Mouse (Mus musculus) lung, embryonic 16.5 days (tissue): ENCODE measurements at regions not wholly inside any gene's neighbourhood (a gene's known extent, or its start where the extent isn't known, plus 50 kb on each side); places are given as distances from the start of the nearest gene placed in this dataset.

Source experiments
- ATAC-seq: fragments of 200-750 bp; cut with Nextera tagmentation; 2 replicates; pipeline ENCODE4 v1.8.0; 2017; ENCODE audit warnings: low read depth, mild to moderate bottlenecking, moderate library complexity
- H3K27ac ChIP-seq: fragments of 300-500 bp; sonication (generic); 2 replicates; pipeline ENCODE4 v1.5.1; 2014; ENCODE audit warnings: mild to moderate bottlenecking, control low read depth, low read length
- H3K27me3 ChIP-seq: fragments of 300-500 bp; sonication (generic); 2 replicates; pipeline ENCODE4 v1.6.1; 2014; ENCODE audit warnings: low read depth, low read length, mixed read lengths; ENCODE audit not compliant: control insufficient read depth, insufficient read depth
- H3K36me3 ChIP-seq: fragments of 300-500 bp; sonication (generic); 2 replicates; pipeline ENCODE4 v1.6.1; 2014; ENCODE audit warnings: low read length; ENCODE audit not compliant: control insufficient read depth, insufficient read depth
- H3K4me1 ChIP-seq: fragments of 300-500 bp; sonication (generic); replicated peaks from 2 replicates; pipeline ENCODE4 v1.6.1; 2014; ENCODE audit warnings: low read length, mixed read lengths; ENCODE audit not compliant: control insufficient read depth, insufficient read depth
- H3K4me2 ChIP-seq: fragments of 300-500 bp; sonication (generic); 2 replicates; pipeline ENCODE4 v1.6.1; 2014; ENCODE audit warnings: low read depth, low read length, control low read depth
- H3K4me3 ChIP-seq: fragments of 300-500 bp; sonication (generic); 2 replicates; pipeline ENCODE4 v1.5.1; 2014; ENCODE audit warnings: mild to moderate bottlenecking, low read length, control low read depth
- H3K9ac ChIP-seq: fragments of 300-500 bp; sonication (generic); 2 replicates; pipeline ENCODE4 v1.6.1; 2014; ENCODE audit warnings: low read length, control low read depth
- H3K9me3 ChIP-seq: fragments of 300-500 bp; sonication (generic); 2 replicates; pipeline ENCODE4 v1.6.1; 2016; ENCODE audit warnings: low read length; ENCODE audit not compliant: control insufficient read depth
- WGBS: fragments of 180-500 bp; shearing (Covaris S2); extraction: QIAGEN DNeasy Blood & Tissue Kit; methylation state at CpG from one replicate; pipeline ENCODE4 v1.1.7; 2014; 5-methylcytosine and 5-hydroxymethylcytosine counted together

DNA sequence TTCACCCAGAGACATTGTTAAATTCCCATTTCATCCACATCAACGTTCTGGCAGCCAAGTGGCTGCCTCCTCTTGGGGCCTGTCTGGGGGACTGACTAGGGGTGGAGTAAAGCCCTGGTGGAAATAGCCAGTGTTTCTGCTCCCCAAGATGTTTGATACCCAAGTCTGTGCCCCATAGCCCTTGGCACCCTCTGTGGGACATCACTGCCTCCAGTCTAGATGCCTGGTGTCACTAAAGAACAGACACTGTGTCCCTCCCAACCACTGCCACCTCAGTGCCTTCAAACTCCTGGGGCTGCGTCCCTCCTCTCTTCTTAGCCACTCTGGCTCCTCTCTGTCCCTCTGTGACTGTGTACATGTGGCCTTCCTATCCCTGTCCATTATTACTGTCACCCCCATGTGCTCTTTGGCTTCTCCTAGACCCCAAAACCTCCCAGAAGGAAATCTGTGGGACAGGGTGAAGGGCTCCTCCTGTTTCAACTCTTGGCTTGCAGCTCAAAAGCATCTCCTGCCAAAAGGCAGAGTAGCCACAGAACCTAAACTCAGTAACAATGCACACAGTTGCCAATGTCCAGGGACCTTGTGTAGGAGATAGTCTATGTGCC is 224.8 kb upstream of the Irx4 start:
- no peak overlapping the region for H3K9ac ChIP-seq
- WGBS: 58% methylated on average over 2 of the region's 2 CpGs
- H3K4me3 ChIP-seq: no peak overlapping the region
- H3K4me2 ChIP-seq: no peak overlapping the region
- no peaks in the 10 kb centered on the region for H3K27me3 ChIP-seq
- no peaks in the 10 kb centered on the region for H3K9me3 ChIP-seq
- H3K27ac ChIP-seq: no peak overlapping the region
- no peak for ATAC-seq
- H3K36me3 ChIP-seq: no peaks in the 10 kb centered on the region
- no peaks in the 10 kb centered on the region for H3K4me1 ChIP-seq

- Histone ChIP-seq H3K9me3 (no peaks in the 10 kb centered on the region), H3K27ac (no peak overlapping the region), H3K4me2 (no peak overlapping the region), H3K9ac (no peak overlapping the region), H3K4me1 (no peaks in the 10 kb centered on the region), H3K36me3 (no peaks in the 10 kb centered on the region), H3K27me3 (no peaks in the 10 kb centered on the region), H3K4me3 (no peak overlapping the region)
- 79% methylated on average over 5 of the region's 5 CpGs for WGBS
- no peak for ATAC-seq
These were observed 220.5 kb upstream of the Irx4 start for GRCm38 (mm10) chr13:73039731-73040130.

DNA sequence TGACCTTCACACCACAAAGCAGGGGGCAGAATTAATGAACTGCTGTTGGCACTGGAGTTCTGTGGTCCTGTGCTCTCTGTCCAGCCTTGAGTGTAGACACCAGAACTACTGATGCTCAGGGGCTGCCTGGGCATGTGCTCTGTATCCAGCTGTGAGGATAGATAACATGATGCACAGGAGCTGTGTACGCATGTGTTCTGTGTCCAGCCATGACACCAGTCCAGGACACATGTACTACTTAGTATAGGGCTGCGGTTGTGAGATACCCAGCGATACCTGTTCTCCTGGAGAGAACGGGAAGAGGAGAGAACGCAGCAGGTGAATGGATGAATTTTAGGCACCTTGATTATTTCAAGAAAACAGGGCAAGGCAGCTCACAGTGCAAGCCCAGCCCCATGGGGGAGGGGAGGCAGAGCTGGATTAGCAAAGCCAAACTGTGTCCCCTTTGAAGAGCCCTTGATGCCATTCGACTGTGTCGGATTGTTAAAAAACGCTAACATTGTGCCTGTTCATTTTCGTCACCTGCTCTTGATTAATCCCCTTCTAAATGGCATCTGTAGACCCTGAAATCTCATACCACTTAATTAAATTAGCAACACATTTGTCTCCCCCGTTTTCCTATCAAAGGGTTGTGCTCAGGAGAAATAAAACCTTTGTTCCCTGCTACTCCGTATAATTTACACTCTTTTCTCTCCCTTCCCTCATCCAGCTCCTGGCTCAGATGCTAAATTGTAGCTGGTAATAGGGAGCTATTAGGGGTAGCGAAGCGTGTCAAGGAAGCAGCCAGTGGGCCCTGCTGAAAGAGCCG is 218.8 kb upstream of the Irx4 start:
- no peak overlapping the region for H3K4me2 ChIP-seq
- H3K27ac ChIP-seq: no peak overlapping the region
- no peaks in the 10 kb centered on the region for H3K36me3 ChIP-seq
- no peaks in the 10 kb centered on the region for H3K4me1 ChIP-seq
- no peak overlapping the region for H3K4me3 ChIP-seq
- no peaks in the 10 kb centered on the region for H3K27me3 ChIP-seq
- no peak overlapping the region for H3K9ac ChIP-seq
- ATAC-seq: no peak
- WGBS: 48% methylated on average over 14 of the region's 14 CpGs
- H3K9me3 ChIP-seq: no peaks in the 10 kb centered on the region

DNA sequence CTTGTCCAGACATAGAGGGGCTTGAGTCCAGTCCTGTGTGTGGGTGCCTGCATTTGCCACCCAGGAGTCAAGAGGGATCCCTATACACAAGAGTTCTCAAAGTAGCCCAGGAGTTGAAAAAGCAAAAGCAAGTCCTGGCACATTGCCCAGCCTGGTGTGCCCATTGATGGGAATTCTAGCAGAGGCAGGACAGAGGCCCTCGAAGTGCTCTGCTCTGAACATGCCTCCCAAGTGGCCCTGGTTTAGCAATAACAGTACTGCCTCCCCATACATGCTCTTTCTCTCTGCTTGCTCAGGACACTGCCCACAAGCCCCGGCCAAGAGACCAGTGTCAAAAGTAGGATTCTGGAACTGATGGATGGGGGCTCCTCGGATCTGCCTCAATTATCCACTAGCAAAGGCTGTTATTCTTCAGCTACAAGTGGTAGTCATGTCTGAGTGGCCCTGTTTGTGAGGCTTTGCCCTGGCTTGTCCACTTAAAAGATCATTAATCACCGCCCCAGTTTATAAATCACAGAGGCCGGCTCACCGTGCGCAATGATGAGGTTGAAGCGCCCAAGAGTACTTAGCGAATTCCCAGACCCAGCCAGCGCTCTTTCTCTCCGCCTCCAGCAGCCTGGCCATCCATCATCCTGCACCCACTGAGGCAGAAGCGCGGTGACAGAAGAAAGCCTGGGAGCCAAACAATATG is 190.3 kb upstream of the Irx4 start:
- no peak overlapping the region for H3K9ac ChIP-seq
- H3K27me3 ChIP-seq: no peaks in the 10 kb centered on the region
- no peak overlapping the region for H3K4me3 ChIP-seq
- no peaks in the 10 kb centered on the region for H3K36me3 ChIP-seq
- no peak overlapping the region for H3K4me2 ChIP-seq
- H3K4me1 ChIP-seq: peaks cover 10% of the 10 kb centered on the region
- 5% methylated on average over 13 of the region's 13 CpGs for WGBS
- 0 out of 2 replicates have a peak, but pooled peaks have one; percentile 21 for ATAC-seq
- no peak overlapping the region for H3K27ac ChIP-seq
- H3K9me3 ChIP-seq: no peaks in the 10 kb centered on the region

GRCm38 (mm10) chr13:73070531-73070908 is 189.8 kb upstream of the Irx4 start:
- Histone ChIP-seq H3K4me3 (no peak overlapping the region), H3K9me3 (no peaks in the 10 kb centered on the region), H3K27ac (no peak overlapping the region), H3K27me3 (no peaks in the 10 kb centered on the region), H3K9ac (no peak overlapping the region), H3K4me1 (peaks cover 10% of the 10 kb centered on the region), H3K4me2 (no peak overlapping the region), H3K36me3 (no peaks in the 10 kb centered on the region)
- no peak for ATAC-seq
- WGBS: 4% methylated on average over 7 of the region's 7 CpGs

- Histone ChIP-seq H3K27me3 (no peaks in the 10 kb centered on the region), H3K9me3 (no peaks in the 10 kb centered on the region), H3K9ac (no peak overlapping the region), H3K4me3 (no peak overlapping the region), H3K4me2 (no peak overlapping the region), H3K27ac (no peak overlapping the region), H3K4me1 (peaks cover 10% of the 10 kb centered on the region), H3K36me3 (no peaks in the 10 kb centered on the region)
- ATAC-seq: peak; percentile 30; the same call in 1 of the 2 replicates
- WGBS: 22% methylated on average over 8 of the region's 8 CpGs
These were observed 189.2 kb upstream of the Irx4 start for GRCm38 (mm10) chr13:73071032-73071431.

- Histone ChIP-seq H3K9me3 (no peaks in the 10 kb centered on the region), H3K4me2 (no peak overlapping the region), H3K36me3 (no peaks in the 10 kb centered on the region), H3K27me3 (no peaks in the 10 kb centered on the region), H3K4me3 (no peak overlapping the region), H3K9ac (no peak overlapping the region), H3K27ac (no peak overlapping the region), H3K4me1 (peaks cover 10% of the 10 kb centered on the region)
- WGBS: 37% methylated on average over 6 of the region's 6 CpGs
- no peak for ATAC-seq
These were observed 188.1 kb upstream of the Irx4 start for GRCm38 (mm10) chr13:73071854-73072852.

DNA sequence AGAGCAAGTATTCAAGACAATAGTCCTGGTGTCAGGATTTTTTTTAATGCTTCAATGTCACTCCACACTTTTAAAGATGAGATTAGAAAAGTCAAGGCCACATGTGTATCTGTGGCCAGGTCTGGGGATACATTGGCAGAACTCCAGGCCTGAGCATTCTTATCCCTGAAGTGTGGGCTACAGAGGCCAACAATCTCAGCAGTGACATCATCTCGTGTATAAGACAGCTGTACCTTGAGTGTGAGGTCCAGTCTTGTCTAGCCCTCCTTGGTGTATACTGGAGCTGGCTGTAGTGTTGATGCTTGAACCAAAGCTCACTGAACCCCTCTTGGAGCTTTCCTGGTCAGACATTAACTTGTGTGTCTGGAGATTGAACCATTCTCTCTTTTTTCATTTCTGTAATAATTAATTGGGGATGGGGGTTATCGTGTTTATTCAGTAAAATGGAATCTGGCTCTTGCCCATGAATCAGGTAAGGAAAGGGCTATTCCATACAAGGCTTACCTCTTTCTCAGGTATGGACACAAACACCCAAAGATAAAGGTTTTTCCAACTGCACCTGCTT is 182.3 kb upstream of the Irx4 start:
- Histone ChIP-seq H3K4me1 (no peaks in the 10 kb centered on the region), H3K4me3 (no peak overlapping the region), H3K27ac (no peak overlapping the region), H3K9ac (no peak overlapping the region), H3K36me3 (no peaks in the 10 kb centered on the region), H3K27me3 (no peaks in the 10 kb centered on the region), H3K4me2 (no peak overlapping the region), H3K9me3 (no peaks in the 10 kb centered on the region)
- WGBS: 55% methylated on average over 2 of the region's 2 CpGs
- ATAC-seq: no peak
